Mouse (Mus musculus): Measurements from ENCODE around the gene Cerk. TPM values are rescaled to one million over a fixed set of nuclear protein-coding genes. Genes with fewer than 3 reads are reported as not detected.

Cerk gene
- total RNA-seq, 2 experiments from 2014 or later = 39.1 to 40.2 TPM

DNA sequence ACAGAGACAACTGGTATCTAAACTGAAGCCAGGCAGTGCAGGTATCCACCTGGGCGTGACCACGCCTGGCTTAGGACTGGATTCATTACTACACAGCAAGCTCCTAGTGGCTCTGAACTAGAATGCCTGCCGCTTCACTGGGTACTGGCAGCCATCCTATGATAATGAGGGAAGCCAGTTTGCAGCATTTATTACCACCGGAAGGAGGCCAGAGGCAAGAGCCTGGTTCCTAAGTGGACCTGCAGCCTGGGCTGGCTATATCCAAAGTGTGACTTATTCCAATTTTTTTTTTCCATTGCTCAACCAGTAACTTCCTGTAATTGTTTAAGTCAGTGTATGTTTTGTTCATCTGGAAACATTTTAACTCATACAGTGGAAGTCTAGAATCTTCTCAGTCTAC lies 20.4 kb upstream of the Cerk start:
- DNase-seq = no peak

DNA sequence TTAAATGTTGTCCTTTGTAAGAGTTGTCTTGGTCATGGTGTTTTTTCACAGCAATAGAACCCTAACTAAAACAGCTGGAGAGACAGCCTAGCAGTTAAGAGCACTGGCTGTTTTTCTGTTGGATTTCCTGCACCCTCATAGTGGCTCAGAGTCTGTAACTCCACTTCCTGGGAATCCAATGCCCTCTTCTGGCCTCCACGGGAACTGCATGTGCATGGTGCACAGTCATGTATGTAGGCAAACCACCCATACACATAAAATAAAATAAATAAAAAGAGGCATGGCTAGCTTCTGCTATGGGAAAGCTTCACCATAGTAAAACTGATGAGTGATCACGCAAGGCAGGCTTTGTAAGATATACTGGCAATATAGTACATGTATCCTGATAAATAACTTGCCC lies 19.4 kb upstream of the Cerk start:
- peak; percentile 76 for DNase-seq

DNA sequence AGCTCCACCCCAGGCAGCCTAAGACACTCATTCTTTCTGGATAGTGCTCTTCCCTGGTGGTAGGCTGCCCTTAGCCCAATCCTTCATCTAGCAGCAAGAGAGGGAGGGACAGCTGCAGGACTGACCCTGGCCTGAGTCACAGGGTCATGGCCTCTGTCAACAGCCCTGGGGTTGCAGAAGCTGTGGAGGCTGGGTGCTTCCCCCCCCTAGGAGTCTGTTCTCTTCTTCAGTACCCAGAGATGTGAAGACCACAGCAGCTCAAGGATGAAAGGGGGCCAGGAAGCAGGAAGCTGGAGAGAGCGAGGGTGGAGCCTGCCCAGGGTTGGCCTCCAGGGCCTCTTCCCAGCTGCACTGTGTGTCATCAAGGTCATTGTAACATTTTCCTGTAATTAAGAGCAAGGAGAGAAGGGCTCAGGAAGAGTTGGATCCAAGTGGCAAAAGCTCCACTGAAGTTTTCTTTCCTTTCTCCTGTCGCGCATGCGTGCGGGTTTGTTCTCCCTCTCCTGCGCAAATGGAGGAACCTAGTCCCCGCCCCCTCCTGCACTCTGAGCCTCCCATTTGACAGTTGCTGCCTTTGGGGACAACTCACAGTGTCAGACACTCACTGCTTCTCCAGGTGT lies 18.1 kb upstream of the Cerk start:
- DNase-seq = peak; percentile 57

DNA sequence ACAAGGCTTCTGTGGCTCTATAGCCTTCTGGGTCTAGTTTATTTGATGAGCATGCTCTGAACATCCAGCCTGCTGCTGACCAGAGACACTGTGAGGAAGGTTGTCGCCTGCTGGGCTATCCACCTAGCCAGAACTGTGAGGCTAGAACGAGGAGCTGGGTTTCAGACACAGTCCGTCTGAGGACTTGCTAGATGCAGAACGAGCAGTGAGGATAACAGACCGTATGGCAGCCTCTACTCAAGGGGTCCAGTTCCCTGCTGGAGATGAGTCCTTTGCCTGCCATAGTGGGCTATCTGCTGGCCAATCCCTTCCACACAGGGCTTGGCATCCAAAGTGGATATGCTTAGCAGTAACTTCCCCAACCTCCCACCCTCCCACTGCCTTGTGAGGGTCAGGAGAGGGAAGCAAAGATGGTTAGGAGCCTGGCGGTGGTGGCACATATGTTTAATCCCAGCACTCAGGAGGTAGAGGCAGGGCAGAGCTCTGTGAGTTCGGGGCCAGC lies 17.4 kb upstream of the Cerk start:
- DNase-seq = no peak

DNA sequence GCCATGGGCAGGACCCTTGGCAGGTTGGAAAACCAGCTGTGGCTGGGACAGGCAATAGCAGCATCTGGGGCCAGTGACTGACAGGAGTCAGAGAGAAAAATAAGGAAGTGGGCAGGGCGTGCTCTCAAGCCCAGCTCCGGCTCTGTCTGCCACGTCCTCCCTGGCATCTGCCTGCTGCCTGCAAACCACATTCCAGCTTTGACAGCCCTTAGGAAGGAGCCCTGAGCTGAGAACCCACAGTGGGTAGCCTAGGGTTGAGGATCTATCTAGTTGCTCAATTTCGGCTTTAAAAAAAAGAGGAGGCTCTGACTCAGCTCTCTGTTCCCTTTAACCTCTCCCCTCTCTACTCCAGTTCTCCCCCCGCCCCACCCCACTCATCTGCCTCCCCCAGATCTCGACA lies 16.7 kb upstream of the Cerk start:
- DNase-seq = no peak

DNA sequence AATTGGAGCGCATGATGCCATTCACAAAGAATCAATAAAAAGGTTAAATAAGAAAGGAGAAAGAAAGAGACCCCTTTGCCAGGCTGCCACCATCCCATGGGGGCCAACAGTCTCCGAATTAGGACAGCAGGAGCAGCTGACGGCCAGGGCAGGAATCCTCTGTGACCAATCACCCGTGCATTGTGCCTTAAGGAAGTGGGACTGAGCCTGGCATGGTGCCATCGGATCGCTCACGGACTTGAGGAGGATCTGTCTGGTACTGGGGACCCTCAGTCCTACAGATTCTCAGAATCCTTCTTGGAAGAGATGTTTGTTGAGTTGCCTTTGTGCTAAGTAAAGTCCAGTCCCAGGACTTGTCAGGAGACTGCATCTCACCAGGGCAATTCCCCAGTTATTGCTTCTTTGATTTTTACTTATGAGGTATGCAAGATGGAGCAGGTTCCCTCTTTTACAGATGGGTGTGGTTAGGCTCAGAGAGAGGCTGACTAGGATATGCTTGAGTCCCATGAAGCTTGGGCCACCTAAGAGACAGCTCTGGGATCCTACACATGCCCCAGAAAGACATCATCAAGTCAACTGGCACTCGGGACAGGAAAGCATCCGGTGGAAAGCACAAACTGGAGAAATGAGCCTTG lies 15.9 kb upstream of the Cerk start:
- DNase-seq = peak; percentile 45

DNA sequence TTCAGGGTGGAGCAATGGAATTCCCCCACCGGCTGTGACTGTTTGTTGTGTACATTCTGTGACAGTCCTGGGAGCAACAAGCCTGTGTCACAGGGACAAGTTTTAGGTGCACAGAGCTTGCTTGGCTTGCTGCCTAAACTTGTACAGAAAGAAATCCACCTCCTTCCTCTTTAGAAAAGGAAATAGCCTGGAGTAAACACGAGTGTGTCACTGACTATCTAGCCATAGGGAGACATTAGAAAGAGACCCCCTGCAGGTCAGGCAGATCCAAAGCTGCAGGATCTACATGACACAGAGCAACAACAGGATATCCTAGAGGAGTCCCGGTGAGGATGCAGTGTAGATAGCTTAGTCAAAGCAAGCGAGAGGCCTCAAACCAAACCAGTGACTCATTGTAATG lies 15.2 kb upstream of the Cerk start:
- DNase-seq = no peak

DNA sequence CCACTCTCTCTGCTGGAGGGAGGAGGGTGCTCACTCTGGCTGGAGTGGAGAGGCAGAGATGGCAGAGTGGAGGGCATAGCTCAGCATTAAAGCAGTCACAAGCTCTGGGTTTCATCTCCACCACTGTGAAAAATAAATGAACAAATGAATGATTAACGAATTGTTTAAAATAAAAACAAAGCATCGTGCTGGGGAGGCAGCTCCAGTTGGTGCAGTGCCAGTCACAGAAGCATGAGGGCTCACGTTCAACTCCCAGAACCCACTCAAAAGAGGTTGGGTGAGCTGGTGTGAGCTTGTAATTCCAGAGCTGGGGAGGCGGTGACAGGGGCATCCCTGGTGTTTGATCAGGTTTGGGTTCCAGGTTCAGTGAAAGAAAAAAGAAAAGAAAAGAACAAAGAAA lies 14.2 kb upstream of the Cerk start:
- DNase-seq = no peak

DNA sequence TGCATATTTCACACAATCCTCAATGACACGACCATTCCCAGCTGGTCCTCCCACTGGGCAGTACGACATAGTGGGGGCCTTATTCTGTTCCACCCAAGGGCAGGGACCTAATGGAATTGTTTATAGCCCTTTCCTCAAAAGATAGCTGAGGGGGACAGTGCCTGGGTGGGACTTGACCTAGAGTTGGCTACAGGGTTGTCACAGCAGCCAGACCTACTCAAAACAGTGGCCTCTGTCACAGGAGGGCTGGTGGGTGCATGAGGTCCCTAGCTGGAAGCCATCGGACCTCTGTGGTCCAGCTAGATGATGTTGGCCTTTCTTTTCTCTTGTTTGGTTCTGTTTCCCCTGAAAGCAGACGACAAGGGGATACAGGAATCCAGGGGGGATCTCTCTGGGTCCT lies 13.5 kb upstream of the Cerk start:
- no peak for DNase-seq

DNA sequence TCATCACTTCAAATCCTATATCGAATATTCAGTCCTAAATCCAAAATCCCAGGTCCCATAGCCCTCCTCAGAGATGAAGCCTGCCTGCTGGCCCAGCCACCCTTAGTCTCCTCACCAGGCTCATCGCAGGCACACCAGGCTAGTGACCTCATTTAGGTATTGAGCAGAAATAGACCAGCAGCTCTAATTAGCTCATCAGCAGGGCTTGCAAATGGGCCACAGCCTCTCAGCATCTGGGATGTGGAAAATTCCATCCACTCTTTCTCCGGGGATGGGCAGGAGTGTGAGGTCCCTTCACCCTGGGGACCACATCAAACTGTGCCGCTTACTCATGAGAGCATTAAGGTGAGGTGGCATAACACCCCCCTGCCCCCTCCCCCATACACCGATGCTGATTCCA lies 13.1 kb upstream of the Cerk start:
- DNase-seq = no peak

DNA sequence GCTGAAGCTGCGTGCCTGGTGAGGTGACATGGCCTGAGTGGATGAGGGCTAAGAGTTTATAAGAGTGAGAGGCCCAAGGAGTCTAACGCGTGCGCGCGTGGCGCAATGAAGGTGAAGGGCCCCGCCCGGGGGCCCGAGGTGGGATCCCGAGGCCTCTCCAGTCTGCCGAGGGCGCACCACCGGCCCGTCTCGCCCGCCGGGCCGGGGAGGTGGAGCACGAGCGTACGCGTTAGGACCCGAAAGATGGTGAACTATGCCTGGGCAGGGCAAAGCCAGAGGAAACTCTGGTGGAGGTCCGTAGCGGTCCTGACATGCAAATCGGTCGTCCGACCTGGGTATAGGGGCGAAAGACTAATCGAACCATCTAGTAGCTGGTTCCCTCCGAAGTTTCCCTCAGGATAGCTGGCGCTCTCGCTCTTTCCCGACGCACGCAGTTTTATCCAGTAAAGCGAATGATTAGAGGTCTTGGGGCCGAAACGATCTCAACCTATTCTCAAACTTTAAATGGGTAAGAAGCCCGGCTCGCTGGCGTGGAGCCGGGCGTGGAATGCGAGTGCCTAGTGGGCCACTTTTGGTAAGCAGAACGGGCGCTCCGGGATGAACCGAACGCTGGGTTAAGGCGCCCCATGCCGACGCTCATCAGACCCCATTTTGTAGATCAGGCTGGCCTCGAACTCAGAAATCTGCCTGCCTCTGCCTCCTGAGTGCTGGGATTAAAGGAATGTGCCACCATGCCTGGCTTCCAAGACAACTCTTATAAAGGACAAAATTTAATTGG lies 8.9 kb upstream of the Cerk start:
- DNase-seq = peak; percentile 52

DNA sequence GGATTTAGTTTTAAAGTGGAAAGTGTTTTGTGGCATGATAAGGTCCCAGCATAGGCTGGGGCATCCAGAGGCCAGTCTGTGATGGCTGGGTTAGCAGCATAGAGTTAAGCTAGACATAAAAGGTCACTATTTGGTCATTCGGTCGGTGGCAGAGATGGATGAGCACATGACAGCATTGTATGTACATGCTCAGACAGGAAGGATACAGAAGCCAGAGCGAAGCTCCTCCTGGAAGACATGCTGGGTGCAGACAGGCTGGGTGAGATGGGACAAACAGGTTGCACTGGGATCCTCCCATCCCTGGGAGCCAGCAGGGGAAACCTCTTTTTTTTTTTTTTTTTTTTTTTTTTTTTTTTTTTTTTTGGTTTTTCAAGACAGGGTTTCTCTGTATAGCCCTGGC lies 6.0 kb upstream of the Cerk start:
- no peak for DNase-seq

DNA sequence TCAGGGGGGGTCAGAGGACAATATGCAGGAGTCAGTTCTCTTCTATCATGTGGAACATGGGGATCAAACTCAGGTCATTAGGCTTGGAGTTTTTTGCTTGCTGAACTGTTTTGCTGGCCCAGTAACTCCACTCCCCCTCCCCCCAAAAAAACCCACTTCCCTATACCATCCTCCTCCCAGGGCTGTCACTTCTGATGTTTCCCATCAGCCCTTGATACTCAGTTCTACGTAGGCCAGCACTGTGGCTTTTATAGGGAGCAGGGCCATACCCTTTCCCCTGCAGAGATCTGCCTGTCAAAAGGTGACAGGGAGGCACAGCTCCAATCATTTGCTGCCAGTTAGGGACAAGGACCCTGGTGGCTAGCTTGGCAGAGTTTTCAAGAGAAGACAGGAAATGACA lies 5.6 kb upstream of the Cerk start:
- no peak for DNase-seq

DNA sequence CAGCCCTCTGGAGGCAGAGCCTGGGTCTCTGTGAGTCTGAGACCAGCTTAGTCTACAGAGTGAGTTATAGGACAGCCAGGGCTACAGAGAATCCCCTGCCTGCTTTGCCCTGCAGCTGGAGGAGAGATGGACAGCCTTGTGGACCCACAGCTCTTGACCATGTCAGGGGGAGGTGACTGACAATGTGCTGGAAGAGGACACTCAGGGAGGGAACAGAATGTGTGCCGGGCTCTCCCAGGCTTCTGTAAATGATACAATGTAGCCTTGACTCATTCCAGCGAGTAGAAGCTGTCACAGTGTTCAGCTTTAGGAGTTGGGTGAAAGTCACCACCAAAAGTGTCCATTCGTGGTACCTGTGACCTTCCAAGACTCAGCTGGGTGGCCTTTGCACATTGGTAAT lies 4.4 kb upstream of the Cerk start:
- no peak for DNase-seq

DNA sequence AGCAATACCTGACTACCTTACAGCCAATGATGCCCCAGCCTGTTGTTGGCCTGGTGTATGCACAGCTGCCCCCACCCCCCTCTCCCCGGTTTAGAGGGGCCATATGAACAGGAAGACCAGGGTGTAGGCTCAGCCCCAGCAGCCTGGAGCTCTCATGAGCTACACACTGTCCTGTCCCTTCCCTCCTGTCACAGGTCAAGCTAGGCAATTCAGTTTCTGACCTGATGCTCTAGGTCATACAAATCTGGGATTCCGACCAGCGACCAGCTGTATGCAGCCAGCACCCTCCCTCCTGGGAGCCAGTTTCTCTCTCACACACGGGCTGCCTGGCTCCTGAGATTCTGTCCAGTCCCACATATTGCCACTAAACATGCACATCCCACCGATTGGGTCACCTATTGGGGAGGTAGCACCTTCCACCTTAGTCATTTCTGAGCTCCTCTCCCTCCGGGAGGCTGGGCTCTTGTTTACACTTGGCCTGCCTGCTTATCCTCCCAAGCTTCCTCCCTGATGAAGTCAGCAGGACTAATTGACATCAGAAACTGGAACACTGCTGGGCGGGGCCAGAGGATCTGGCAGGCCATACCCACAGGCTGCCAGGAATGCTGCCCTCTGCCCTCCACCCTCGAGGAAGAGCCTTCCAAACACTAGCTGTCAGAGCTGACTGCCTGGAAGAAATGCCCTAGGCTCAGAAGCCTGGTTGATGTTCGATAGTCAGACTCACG lies 3.0 kb upstream of the Cerk start:
- peak; percentile 88 for DNase-seq

DNA sequence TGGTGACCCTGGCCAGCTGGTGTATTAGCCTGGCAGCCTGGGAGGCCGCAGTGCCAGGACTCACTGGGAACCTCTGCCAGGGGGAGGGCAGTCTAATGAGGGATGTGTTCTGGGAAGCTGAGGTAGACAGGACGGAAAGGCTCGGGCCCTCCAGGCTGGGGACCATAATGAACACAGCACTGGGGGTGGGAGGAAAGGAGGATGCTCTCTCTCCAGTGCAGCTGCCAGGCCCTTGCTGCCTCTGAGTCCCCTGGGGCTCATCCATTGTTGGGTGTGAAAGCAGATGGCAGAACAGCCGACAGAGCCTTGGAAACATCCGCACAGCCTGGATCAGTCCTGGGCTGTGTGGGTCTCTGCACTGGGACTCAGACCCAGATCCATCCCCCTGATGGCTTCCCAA lies 2.2 kb upstream of the Cerk start:
- DNase-seq = no peak

DNA sequence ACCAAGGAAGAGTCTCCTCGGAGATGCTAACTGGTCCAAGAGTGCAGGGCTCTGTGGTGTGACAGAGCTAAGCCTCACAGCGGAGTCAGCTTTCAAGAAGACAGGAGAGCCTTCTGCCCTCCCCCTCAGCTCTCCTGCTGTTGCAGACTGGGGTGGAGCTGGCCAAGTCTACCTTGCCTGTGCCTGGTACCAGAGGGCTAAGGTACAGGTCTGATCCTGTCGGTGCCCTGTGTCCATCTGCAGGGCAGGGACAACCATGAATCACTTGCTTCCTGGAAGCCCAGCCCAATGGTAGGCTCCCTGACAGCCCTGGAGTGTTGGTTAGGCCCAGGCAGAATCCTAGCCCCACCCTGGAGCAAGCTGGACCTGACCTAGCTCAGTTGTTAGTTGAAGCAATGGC lies 745 bp upstream of the Cerk start:
- DNase-seq = no peak

DNA sequence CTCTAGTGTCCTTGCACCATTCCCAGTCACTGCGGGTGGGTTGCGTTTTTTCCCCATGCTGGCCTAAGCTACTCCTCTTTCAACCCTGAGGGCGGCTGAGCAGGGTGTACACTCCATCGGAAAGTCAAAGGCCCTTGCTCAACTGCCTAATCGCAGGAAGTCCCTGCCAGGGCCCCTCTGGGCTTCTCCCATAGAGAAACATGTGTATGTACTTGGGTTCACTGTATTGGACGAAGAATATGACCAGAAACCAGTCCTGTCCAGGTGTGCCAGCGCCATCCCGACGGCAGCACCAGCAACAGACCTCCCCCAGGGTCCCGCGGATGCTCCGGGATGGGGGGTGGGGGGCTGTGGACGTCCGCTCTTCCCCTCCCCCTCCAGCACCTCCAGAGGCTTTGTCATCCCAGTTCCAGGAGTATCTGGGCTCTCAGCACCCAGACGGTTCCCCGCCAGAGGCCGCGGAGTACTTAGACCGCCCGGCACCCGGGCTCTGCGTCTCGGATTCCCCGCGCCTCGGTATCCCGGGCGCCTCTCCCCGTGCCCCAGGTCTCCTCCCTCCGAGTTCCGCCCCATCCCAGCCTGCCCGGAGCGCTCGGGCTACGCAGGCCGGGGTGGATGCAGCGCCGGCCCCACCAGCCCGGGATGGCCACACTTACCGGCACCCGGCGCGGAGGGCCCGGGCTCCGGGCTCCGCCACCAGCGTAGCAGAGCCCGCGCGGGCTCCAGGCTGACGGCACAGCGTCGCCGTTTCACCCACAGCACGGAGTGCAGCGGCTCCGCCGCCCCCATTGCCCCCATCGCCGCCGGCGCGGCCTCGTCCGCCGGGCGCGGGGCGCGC lies 871 bp downstream of the Cerk start:
- peak; percentile 59 for DNase-seq

DNA sequence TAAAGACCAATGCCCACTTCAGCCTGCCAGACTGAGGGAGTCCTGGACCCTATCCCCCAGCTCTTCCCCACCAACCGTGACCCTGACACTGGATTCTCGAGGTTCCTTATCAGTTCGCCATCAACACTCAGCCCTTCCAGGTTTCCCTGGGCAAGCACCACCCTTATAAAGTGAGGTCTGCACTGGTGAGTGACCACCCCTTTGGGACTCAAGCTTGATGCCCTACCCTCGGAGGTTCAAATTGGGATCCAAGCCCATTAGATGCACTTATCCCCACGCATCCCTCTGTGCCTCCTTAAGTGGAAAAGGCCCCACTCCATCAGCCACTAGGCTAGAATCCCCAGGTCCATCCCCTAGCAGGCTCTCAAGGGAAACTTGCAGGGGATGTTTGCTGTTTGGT lies 1.9 kb downstream of the Cerk start:
- no peak for DNase-seq

DNA sequence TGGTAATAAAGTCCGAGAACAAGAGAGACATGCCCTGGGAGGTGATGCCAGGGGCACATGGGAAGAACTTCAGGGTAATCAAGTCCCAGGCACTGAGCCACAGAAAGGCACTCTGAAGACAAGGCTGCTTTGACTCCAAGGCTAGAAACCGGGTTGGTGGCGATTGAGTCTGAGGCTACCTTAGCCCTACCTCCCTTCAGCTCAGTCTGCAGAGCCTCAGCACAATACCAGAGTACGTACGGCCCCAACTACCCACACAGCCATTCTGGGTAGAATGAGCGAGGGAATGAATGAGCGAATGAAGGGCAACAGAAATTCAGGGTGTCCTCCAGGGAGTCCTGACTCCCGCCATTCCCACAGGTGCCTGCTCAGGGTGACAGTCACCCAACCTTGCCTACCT lies 2.5 kb downstream of the Cerk start:
- no peak for DNase-seq

DNA sequence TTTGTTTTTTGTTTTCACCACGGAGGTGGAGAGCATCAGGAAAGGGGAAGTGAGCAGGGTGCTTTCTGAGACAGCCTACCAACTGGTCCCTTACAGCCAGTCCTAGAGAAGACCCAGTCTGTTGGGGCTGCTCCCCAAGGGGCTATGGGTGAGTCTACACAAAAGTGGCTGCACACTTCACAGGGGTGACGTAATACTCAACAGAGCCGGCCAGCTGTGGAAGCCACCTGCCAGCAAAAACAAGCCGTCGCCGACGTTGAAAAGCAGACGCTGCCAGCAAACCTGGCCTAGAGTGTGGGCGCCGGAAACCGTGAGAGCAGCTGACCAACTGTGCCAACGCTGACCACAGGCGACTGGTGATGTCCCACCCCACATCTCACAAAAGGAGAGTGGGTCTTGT lies 3.3 kb downstream of the Cerk start:
- DNase-seq = peak; percentile 77

DNA sequence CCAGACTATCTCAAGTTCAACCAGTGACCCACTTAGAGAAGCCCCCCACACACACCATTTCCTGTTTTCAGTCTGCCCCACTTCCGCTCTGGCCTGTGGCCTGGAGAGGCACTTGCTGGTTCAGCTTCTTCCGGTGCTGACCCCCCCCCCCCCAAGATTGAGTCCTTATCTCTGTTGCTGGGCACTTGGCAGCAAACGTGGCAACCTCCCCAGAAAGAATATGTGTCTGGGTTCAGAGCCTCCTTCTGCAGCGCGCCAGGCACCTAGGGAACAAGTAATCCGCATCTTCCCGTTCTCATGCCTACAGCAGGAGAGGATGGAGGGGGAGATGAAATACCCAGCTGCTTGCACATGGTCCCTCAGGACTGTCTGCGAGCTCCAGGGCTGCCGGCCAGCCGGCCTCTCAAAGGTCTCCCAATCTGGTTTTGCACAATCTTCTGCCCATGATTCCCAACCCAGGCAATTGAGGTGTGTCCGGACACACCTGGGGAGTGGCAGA lies 4.0 kb downstream of the Cerk start:
- DNase-seq = peak; percentile 63
